Mouse (Mus musculus): ENCODE measurements at regions not wholly inside any gene's neighbourhood (a gene's known extent, or its start where the extent isn't known, plus 50 kb on each side); places are given as distances from the start of the nearest gene placed in this dataset.

- Histone ChIP-seq H3K4me3 (ENCODE audit: low read depth, low read length) (no peak overlapping the region), H3K27ac (replicated peaks; ENCODE audit: low read depth, low read length) (no peak overlapping the region), H3K27me3 (replicated peaks; ENCODE audit: control insufficient read depth, insufficient read depth, low read length) (no peaks in the 10 kb centered on the region), H3K36me3 (ENCODE audit: control insufficient read depth, insufficient read depth, low read length) (no peaks in the 10 kb centered on the region), H3K9ac (ENCODE audit: low read depth, low read length) (no peak overlapping the region), H3K4me2 (ENCODE audit: low read depth, low read length) (no peak overlapping the region), H3K4me1 (ENCODE audit: control insufficient read depth, insufficient read depth, low read length) (no peaks in the 10 kb centered on the region), H3K9me3 (ENCODE audit: control insufficient read depth, low read length) (no peaks in the 10 kb centered on the region)
- DNase-seq (ENCODE audit: low spot score) (no peak), ATAC-seq (ENCODE audit: low read depth) (no peak)
- WGBS, result 61% methylated on average over 6 of the region's 6 CpGs
These were observed 289.5 kb upstream of the Slit2 start for GRCm38 (mm10) chr5:47693478-47693877.

- ATAC-seq (ENCODE audit: low read depth) (no peak), DNase-seq (ENCODE audit: low spot score) (no peak)
- H3K27ac ChIP-seq (replicated peaks; ENCODE audit: low read depth, low read length), result no peak overlapping the region
- H3K4me2 ChIP-seq (ENCODE audit: low read depth, low read length), result no peak overlapping the region
- H3K36me3 ChIP-seq (ENCODE audit: control insufficient read depth, insufficient read depth, low read length), result no peaks in the 10 kb centered on the region
- H3K9ac ChIP-seq (ENCODE audit: low read depth, low read length), result no peak overlapping the region
- H3K4me3 ChIP-seq (ENCODE audit: low read depth, low read length), result no peak overlapping the region
- 84% methylated on average over 3 of the region's 3 CpGs for WGBS
- no peaks in the 10 kb centered on the region for H3K9me3 ChIP-seq (ENCODE audit: control insufficient read depth, low read length)
- no peaks in the 10 kb centered on the region for H3K27me3 ChIP-seq (replicated peaks; ENCODE audit: control insufficient read depth, insufficient read depth, low read length)
- no peaks in the 10 kb centered on the region for H3K4me1 ChIP-seq (ENCODE audit: control insufficient read depth, insufficient read depth, low read length)
These were observed 289.0 kb upstream of the Slit2 start for GRCm38 (mm10) chr5:47693921-47694320.

- DNase-seq (ENCODE audit: low spot score) (no peak), ATAC-seq (ENCODE audit: low read depth) (no peak)
- no peak overlapping the region for H3K4me2 ChIP-seq (ENCODE audit: low read depth, low read length)
- H3K9me3 ChIP-seq (ENCODE audit: control insufficient read depth, low read length), result no peaks in the 10 kb centered on the region
- H3K9ac ChIP-seq (ENCODE audit: low read depth, low read length), result no peak overlapping the region
- H3K4me1 ChIP-seq (ENCODE audit: control insufficient read depth, insufficient read depth, low read length), result no peaks in the 10 kb centered on the region
- WGBS, result 79% methylated on average over 3 of the region's 3 CpGs
- H3K4me3 ChIP-seq (ENCODE audit: low read depth, low read length), result no peak overlapping the region
- H3K36me3 ChIP-seq (ENCODE audit: control insufficient read depth, insufficient read depth, low read length), result no peaks in the 10 kb centered on the region
- no peak overlapping the region for H3K27ac ChIP-seq (replicated peaks; ENCODE audit: low read depth, low read length)
- H3K27me3 ChIP-seq (replicated peaks; ENCODE audit: control insufficient read depth, insufficient read depth, low read length), result no peaks in the 10 kb centered on the region
These were observed 288.3 kb upstream of the Slit2 start for GRCm38 (mm10) chr5:47694630-47695029.

- no peak for DNase-seq (ENCODE audit: low spot score)
- H3K27me3 ChIP-seq (replicated peaks; ENCODE audit: control insufficient read depth, insufficient read depth, low read length), result no peaks in the 10 kb centered on the region
- H3K4me1 ChIP-seq (ENCODE audit: control insufficient read depth, insufficient read depth, low read length), result no peaks in the 10 kb centered on the region
- H3K9ac ChIP-seq (ENCODE audit: low read depth, low read length), result no peak overlapping the region
- H3K4me3 ChIP-seq (ENCODE audit: low read depth, low read length), result no peak overlapping the region
- H3K9me3 ChIP-seq (ENCODE audit: control insufficient read depth, low read length), result no peaks in the 10 kb centered on the region
- no peak overlapping the region for H3K27ac ChIP-seq (replicated peaks; ENCODE audit: low read depth, low read length)
- H3K4me2 ChIP-seq (ENCODE audit: low read depth, low read length), result no peak overlapping the region
- H3K36me3 ChIP-seq (ENCODE audit: control insufficient read depth, insufficient read depth, low read length), result no peaks in the 10 kb centered on the region
- ATAC-seq (ENCODE audit: low read depth), result no peak
These were observed 271.4 kb upstream of the Slit2 start for GRCm38 (mm10) chr5:47711553-47711952.

- Histone ChIP-seq H3K4me2 (ENCODE audit: low read depth, low read length) (no peak overlapping the region), H3K4me3 (ENCODE audit: low read depth, low read length) (no peak overlapping the region), H3K27me3 (replicated peaks; ENCODE audit: control insufficient read depth, insufficient read depth, low read length) (no peaks in the 10 kb centered on the region), H3K9me3 (ENCODE audit: control insufficient read depth, low read length) (no peaks in the 10 kb centered on the region), H3K9ac (ENCODE audit: low read depth, low read length) (no peak overlapping the region), H3K27ac (replicated peaks; ENCODE audit: low read depth, low read length) (no peak overlapping the region), H3K4me1 (ENCODE audit: control insufficient read depth, insufficient read depth, low read length) (no peaks in the 10 kb centered on the region), H3K36me3 (ENCODE audit: control insufficient read depth, insufficient read depth, low read length) (no peaks in the 10 kb centered on the region)
- ATAC-seq (ENCODE audit: low read depth) (no peak), DNase-seq (ENCODE audit: low spot score) (no peak)
- WGBS, result 51% methylated on average over 5 of the region's 5 CpGs
These were observed 268.6 kb upstream of the Slit2 start for GRCm38 (mm10) chr5:47714333-47714732.

GRCm38 (mm10) chr5:47724911-47725310 is 258.0 kb upstream of the Slit2 start:
- no peaks in the 10 kb centered on the region for H3K4me1 ChIP-seq (ENCODE audit: control insufficient read depth, insufficient read depth, low read length)
- H3K36me3 ChIP-seq (ENCODE audit: control insufficient read depth, insufficient read depth, low read length), result no peaks in the 10 kb centered on the region
- H3K4me2 ChIP-seq (ENCODE audit: low read depth, low read length), result no peak overlapping the region
- no peak overlapping the region for H3K4me3 ChIP-seq (ENCODE audit: low read depth, low read length)
- H3K27me3 ChIP-seq (replicated peaks; ENCODE audit: control insufficient read depth, insufficient read depth, low read length), result no peaks in the 10 kb centered on the region
- H3K9me3 ChIP-seq (ENCODE audit: control insufficient read depth, low read length), result no peaks in the 10 kb centered on the region
- WGBS, result 82% methylated on average over 2 of the region's 2 CpGs
- DNase-seq (ENCODE audit: low spot score), result no peak
- ATAC-seq (ENCODE audit: low read depth), result no peak
- no peak overlapping the region for H3K9ac ChIP-seq (ENCODE audit: low read depth, low read length)
- H3K27ac ChIP-seq (replicated peaks; ENCODE audit: low read depth, low read length), result no peak overlapping the region

GRCm38 (mm10) chr5:47742727-47743126 is 240.2 kb upstream of the Slit2 start:
- no peaks in the 10 kb centered on the region for H3K4me1 ChIP-seq (ENCODE audit: control insufficient read depth, insufficient read depth, low read length)
- no peak overlapping the region for H3K27ac ChIP-seq (replicated peaks; ENCODE audit: low read depth, low read length)
- DNase-seq (ENCODE audit: low spot score) (no peak), ATAC-seq (ENCODE audit: low read depth) (no peak)
- no peaks in the 10 kb centered on the region for H3K36me3 ChIP-seq (ENCODE audit: control insufficient read depth, insufficient read depth, low read length)
- no peak overlapping the region for H3K4me2 ChIP-seq (ENCODE audit: low read depth, low read length)
- H3K4me3 ChIP-seq (ENCODE audit: low read depth, low read length), result no peak overlapping the region
- no peaks in the 10 kb centered on the region for H3K9me3 ChIP-seq (ENCODE audit: control insufficient read depth, low read length)
- WGBS, result 93% methylated on average over 2 of the region's 2 CpGs
- H3K9ac ChIP-seq (ENCODE audit: low read depth, low read length), result no peak overlapping the region
- H3K27me3 ChIP-seq (replicated peaks; ENCODE audit: control insufficient read depth, insufficient read depth, low read length), result no peaks in the 10 kb centered on the region

- Histone ChIP-seq H3K4me1 (ENCODE audit: control insufficient read depth, insufficient read depth, low read length) (no peaks in the 10 kb centered on the region), H3K27ac (replicated peaks; ENCODE audit: low read depth, low read length) (no peak overlapping the region), H3K36me3 (ENCODE audit: control insufficient read depth, insufficient read depth, low read length) (no peaks in the 10 kb centered on the region), H3K4me2 (ENCODE audit: low read depth, low read length) (no peak overlapping the region), H3K4me3 (ENCODE audit: low read depth, low read length) (no peak overlapping the region), H3K9ac (ENCODE audit: low read depth, low read length) (no peak overlapping the region), H3K27me3 (replicated peaks; ENCODE audit: control insufficient read depth, insufficient read depth, low read length) (no peaks in the 10 kb centered on the region), H3K9me3 (ENCODE audit: control insufficient read depth, low read length) (no peaks in the 10 kb centered on the region)
- 88% methylated on average over 2 of the region's 2 CpGs for WGBS
- no peak for DNase-seq (ENCODE audit: low spot score)
- no peak for ATAC-seq (ENCODE audit: low read depth)
These were observed 237.8 kb upstream of the Slit2 start for GRCm38 (mm10) chr5:47745177-47745576.

GRCm38 (mm10) chr5:47751907-47752306 is 231.0 kb upstream of the Slit2 start:
- no peak overlapping the region for H3K9ac ChIP-seq (ENCODE audit: low read depth, low read length)
- no peak overlapping the region for H3K4me2 ChIP-seq (ENCODE audit: low read depth, low read length)
- H3K27ac ChIP-seq (replicated peaks; ENCODE audit: low read depth, low read length), result no peak overlapping the region
- no peaks in the 10 kb centered on the region for H3K36me3 ChIP-seq (ENCODE audit: control insufficient read depth, insufficient read depth, low read length)
- no peaks in the 10 kb centered on the region for H3K4me1 ChIP-seq (ENCODE audit: control insufficient read depth, insufficient read depth, low read length)
- no peak overlapping the region for H3K4me3 ChIP-seq (ENCODE audit: low read depth, low read length)
- H3K27me3 ChIP-seq (replicated peaks; ENCODE audit: control insufficient read depth, insufficient read depth, low read length), result no peaks in the 10 kb centered on the region
- ATAC-seq (ENCODE audit: low read depth) (no peak), DNase-seq (ENCODE audit: low spot score) (no peak)
- H3K9me3 ChIP-seq (ENCODE audit: control insufficient read depth, low read length), result no peaks in the 10 kb centered on the region
- 87% methylated on average over 2 of the region's 2 CpGs for WGBS

Measured in embryonic facial prominence, embryonic 14.5 days (tissue).